Mouse (Mus musculus): ENCODE measurements at regions not wholly inside any gene's neighbourhood (a gene's known extent, or its start where the extent isn't known, plus 50 kb on each side); places are given as distances from the start of the nearest gene placed in this dataset.

- no peak for DNase-seq (ENCODE audit: low read depth, low spot score)
Measured at GRCm38 (mm10) chr5:149338016-149338696, 73.4 kb upstream of the Medag start.

- DNase-seq (ENCODE audit: low read depth, low spot score): no peak
Measured at GRCm38 (mm10) chr5:149338697-149339078, 72.9 kb upstream of the Medag start.

- no peak for DNase-seq (ENCODE audit: low read depth, low spot score)
Measured at GRCm38 (mm10) chr5:149340361-149340760, 71.2 kb upstream of the Medag start.

- no peak for DNase-seq (ENCODE audit: low read depth, low spot score)
Measured at GRCm38 (mm10) chr5:149341461-149341860, 70.1 kb upstream of the Medag start.

- DNase-seq (ENCODE audit: low read depth, low spot score): peak; percentile 44
Measured at GRCm38 (mm10) chr5:149343610-149344527, 67.7 kb upstream of the Medag start.

GRCm38 (mm10) chr5:149344528-149344855 lies 67.1 kb upstream of the Medag start:
- DNase-seq (ENCODE audit: low read depth, low spot score): no peak

- DNase-seq (ENCODE audit: low read depth, low spot score): no peak
Measured at GRCm38 (mm10) chr5:149345161-149345560, 66.4 kb upstream of the Medag start.

- no peak for DNase-seq (ENCODE audit: low read depth, low spot score)
Measured at GRCm38 (mm10) chr5:149349685-149350084, 61.9 kb upstream of the Medag start.

GRCm38 (mm10) chr5:149353039-149353655 lies 58.4 kb upstream of the Medag start:
- DNase-seq (ENCODE audit: low read depth, low spot score): peak; percentile 78

GRCm38 (mm10) chr5:149354448-149355115 lies 57.0 kb upstream of the Medag start:
- no peak for DNase-seq (ENCODE audit: low read depth, low spot score)

- DNase-seq (ENCODE audit: low read depth, low spot score): no peak
Measured at GRCm38 (mm10) chr5:149355131-149355530, 56.4 kb upstream of the Medag start.

- DNase-seq (ENCODE audit: low read depth, low spot score): peak; percentile 57
Measured at GRCm38 (mm10) chr5:149356970-149357369, 54.6 kb upstream of the Medag start.

All from ES-CJ7 (cell line).